ENCODE assay signal across 26 mouse cellular contexts in the genomic region with DNA sequence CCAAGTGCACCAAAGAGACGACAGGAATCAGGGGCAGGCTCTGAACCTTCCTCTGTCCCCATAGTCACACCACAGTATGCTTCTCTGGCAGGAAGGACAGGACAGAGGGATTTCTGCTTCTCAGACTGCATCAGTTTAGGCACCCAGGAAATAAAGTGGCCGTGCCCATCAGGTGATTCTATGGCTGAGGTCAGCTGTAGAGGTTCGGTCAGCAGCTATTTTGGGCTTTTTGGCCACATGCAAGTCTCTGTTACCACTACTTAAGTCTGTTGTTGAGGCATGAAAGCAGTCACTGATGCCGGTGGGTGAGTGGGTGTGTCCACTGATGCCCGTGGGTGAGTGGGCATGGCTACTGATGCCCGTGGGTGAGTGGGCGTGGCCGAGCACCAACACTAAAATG.
"Had no signal": no experiment of that assay in that cellular context is flagged by ENCODE, and none has a peak within 500 bp of the region (broad histone marks: within the 10 kb centered on the region; RNA-seq: fewer than 3 reads in every experiment).

No protein-coding gene starts in this region.

- H3K27me3 ChIP-seq: embryonic facial prominence, embryonic 13.5 days; embryonic facial prominence, embryonic 15.5 days; forebrain, embryonic 12.5 days; forebrain, embryonic 13.5 days; forebrain, embryonic 15.5 days had no signal

- H3K36me3 ChIP-seq: embryonic facial prominence, embryonic 10.5 days; embryonic facial prominence, embryonic 13.5 days; embryonic facial prominence, embryonic 15.5 days; forebrain, embryonic 10.5 days; forebrain, embryonic 12.5 days; forebrain, embryonic 15.5 days had no signal

- H3K4me3 ChIP-seq: embryonic facial prominence, embryonic 10.5 days; embryonic facial prominence, embryonic 12.5 days; embryonic facial prominence, embryonic 13.5 days; embryonic facial prominence, embryonic 15.5 days; erythroblast, embryonic 14.5 days; forebrain, embryonic 10.5 days; forebrain, embryonic 12.5 days; forebrain, embryonic 13.5 days; forebrain, embryonic 15.5 days; gastrocnemius, adult 2 months; heart, adult 2 months had no signal

- H3K9me3 ChIP-seq: embryonic facial prominence, embryonic 10.5 days; embryonic facial prominence, embryonic 12.5 days; embryonic facial prominence, embryonic 13.5 days; embryonic facial prominence, embryonic 15.5 days; forebrain, embryonic 10.5 days; forebrain, embryonic 12.5 days; forebrain, embryonic 13.5 days; forebrain, embryonic 15.5 days had no signal

- H3K27ac ChIP-seq: embryonic facial prominence, embryonic 10.5 days; embryonic facial prominence, embryonic 12.5 days; embryonic facial prominence, embryonic 13.5 days; embryonic facial prominence, embryonic 15.5 days; forebrain, embryonic 10.5 days; forebrain, embryonic 12.5 days; forebrain, embryonic 13.5 days; forebrain, embryonic 15.5 days; gastrocnemius, adult 2 months; heart, adult 2 months had no signal

- DNase-seq: cerebellum, adult 2 months; cerebellum, adult 8-10 months; cerebellum, adult 9-10 months; cerebellum, adult 9-11 months; cerebellum, postnatal 10 days; cerebellum, postnatal 14 days; cerebellum, postnatal 25 days; cerebellum, postnatal 36 days; embryo, embryonic 11 days; forebrain, postnatal 0 days; gastrocnemius, adult 2 months; gastrocnemius, postnatal 10 days; gastrocnemius, postnatal 14 days; gastrocnemius, postnatal 25 days; gastrocnemius, postnatal 36 days; heart, adult 18-20 months; heart, adult 2 months had no signal

- H3K4me1 ChIP-seq: forebrain, embryonic 10.5 days; forebrain, embryonic 12.5 days; forebrain, embryonic 13.5 days; forebrain, embryonic 15.5 days had no signal
